Mouse (Mus musculus): ENCODE data around the gene Rab11fip5. TPM values are rescaled to one million over a fixed set of nuclear protein-coding genes. Genes with fewer than 3 reads are reported as not detected.

Rab11fip5 gene
- total RNA-seq, 2 experiments from 2014 or later: 51.7 to 54.1 TPM

DNA sequence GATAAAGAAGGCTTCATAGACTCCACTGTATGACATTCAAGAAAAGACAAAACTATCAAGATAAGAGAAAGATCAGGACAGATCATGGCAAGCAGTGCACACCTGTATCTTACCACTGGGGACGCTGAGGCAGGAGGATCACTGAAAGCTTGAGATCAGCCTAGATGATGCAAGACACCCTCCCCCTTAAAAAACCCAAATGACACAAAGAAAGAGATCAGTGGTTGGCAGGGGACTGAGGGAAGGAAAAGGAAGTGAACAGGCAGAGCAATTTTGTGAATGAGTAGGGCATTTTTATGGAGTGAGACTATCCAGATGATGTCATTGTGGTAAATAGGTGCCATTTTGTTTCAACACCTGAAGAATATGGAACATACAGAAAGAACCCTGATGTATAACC, 24.3 kb downstream of the Rab11fip5 start:
- DNase-seq: no peak
- intact Hi-C loops (cut with DNase I): no loop called here

- intact Hi-C loops (cut with DNase I): loop anchor here (5.0 kb wide), 1 partner anchor 43 kb away; no protein-coding TSS in a partner anchor
- DNase-seq: no peak
Measured at GRCm38 (mm10) chr6:85349246-85349645, 25.2 kb downstream of the Rab11fip5 start.

- intact Hi-C loops (cut with DNase I): loop anchor here (5.0 kb wide), 1 partner anchor 44 kb away; no protein-coding TSS in a partner anchor
- no peak for DNase-seq
Measured at GRCm38 (mm10) chr6:85348133-85348532, 26.3 kb downstream of the Rab11fip5 start.

DNA sequence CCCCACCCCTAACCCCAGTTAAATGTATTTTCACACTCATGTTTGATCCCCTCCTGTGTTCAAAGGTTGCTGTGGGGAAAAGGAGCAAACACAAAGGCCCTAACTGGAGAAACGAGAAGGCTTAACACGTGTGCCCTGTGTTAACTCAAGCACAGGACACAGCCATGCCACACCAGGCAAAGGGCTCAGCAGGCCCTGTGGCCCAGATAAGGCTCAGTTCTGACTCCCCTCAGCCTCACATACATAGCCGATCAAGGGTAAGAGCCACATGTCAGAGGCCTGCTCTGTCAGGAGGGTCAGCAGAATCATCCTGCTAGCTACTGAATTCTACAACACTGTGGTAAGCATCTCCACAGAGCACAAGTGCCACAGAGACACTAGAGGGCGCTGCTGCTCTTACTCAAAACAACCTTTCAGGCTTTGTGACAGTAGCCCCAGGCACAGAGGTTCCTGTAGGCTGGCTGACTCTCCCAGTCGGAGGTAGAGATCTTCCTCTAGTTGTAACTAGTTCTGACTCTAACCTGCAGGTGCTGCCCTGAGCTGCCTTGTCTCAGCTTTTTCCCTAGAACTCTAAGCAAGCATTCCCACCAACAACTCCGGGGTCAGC, 28.3 kb downstream of the Rab11fip5 start:
- peak; percentile 91 for DNase-seq
- intact Hi-C loops (cut with DNase I): loop anchor here (5.0 kb wide), 1 partner anchor 46 kb away; no protein-coding TSS in a partner anchor

DNA sequence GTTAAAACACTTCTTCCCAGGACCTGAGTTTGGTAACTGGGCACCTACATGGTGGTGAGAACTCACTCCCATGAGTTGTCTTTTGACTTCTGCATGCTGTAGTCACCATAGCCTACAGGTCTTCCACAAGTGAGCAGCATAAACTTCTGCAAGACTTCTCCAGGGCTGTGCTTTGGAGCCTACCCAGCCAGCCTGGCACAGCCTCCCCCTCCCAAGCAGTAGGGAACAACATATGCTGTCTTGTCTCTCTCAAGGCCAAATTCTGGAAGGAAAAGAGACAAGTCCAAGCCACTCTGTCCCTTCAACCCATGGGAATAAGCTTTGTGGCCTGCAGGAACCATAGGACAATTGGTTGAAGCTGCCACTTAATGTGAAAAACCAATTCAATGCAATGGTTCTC, 29.5 kb downstream of the Rab11fip5 start:
- DNase-seq: no peak
- intact Hi-C loops (cut with DNase I): loop anchor here (5.0 kb wide), 1 partner anchor 47 kb away; no protein-coding TSS in a partner anchor

GRCm38 (mm10) chr6:85343027-85343426, 31.4 kb downstream of the Rab11fip5 start:
- no peak for DNase-seq
- intact Hi-C loops (cut with DNase I): no loop called here

DNA sequence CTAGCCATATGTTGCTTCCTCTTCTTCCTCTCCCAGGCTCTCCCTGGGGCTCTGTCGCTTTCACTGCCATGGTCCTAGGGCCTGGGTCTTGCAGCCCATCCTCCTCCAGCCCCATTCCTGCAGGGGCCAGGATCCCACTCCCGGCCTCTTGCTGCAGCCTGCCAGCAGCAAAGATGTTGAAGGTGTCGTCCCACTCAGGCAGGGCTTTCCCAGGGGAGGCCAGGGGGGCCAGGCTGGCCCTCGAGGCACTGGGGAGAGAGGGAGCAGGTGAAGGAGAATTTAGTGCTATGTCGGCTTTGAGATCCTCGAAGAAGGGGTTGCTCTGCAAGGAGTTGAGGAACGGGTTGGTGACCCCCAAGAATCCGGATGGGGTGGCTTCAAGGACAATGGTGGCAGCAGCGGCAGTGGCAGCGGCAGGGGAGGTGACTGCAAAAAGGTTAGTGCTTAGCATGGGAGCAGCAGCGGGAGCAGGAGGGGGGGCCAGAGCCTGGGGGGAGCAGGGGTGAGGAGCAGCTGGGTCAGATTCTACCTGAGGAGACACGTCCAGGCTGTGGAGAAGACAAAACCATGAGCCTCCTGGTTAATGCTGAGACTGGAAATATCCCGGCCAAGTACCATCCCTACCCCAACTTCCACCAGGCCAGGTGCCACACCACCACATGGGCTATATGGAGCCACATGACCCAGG, 32.5 kb downstream of the Rab11fip5 start:
- intact Hi-C loops (cut with DNase I): no loop called here
- no peak for DNase-seq

DNA sequence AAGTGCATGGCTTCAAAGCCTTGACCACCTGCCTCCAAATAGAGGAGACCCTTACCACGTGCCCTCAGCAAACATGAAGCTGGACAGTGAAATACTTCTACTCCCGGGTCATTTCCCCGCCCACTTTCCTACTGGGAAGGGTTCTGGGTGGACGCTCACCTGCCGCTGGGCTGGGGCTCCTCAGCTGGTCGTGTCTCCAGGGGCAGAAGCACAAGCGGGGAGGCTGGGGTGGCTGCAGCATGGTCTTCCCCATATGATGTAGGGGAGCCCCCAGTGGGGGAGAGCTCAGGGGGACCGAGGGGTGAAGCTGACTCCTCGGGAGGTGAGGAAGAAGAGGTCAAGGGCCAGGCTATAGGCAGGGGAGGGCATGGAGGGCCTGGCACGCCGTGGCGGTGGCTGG, 34.2 kb downstream of the Rab11fip5 start:
- intact Hi-C loops (cut with DNase I): no loop called here
- DNase-seq: no peak

- intact Hi-C loops (cut with DNase I): loop anchor here (10.0 kb wide), 1 partner anchor 155 kb away; the partner anchor contains the start of gene Emx1
- peak; percentile 47 for DNase-seq
Measured at GRCm38 (mm10) chr6:85339273-85339901, 35.0 kb downstream of the Rab11fip5 start.

DNA sequence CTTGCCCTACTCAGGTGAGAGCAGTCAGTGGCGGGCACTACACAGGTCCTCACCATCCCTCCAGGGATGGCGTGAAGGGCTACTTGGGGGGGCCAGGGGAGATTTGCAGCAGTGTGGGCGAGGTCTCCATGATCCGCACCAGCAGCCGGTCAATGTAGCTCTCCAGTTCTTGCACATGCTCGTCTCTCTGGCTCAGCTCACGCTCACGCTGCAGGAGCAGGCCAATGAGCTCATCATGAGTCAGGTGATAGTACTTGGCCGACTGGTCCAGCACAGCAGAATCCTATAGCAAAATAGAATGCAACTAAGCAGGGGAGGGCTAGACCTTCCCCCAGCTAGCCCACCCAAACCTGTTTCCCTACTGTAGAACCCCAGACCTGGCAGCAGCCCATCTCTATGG, 37.5 kb downstream of the Rab11fip5 start:
- intact Hi-C loops (cut with DNase I): loop anchor here (10.0 kb wide), 1 partner anchor 152 kb away; the partner anchor contains the start of gene Emx1
- DNase-seq: no peak

DNA sequence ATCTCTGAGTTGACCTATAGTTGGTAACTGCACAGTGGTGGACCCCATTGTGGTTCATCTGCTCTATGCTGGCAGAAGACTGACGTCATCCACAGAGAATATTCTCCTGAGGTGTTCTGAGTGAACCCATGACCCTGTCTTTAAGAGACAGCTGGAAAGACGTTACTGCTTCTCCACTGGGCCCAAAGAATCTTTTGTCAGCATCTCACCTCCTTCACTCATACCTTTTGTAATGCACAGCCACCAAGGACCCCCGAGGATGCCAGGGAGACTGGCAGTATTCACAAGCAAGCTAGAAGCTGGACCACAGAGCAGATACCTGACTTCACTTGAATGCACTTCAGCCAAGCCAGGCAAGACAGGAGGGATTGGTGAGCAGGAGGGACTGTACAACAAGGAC, 39.1 kb downstream of the Rab11fip5 start:
- no peak for DNase-seq
- intact Hi-C loops (cut with DNase I): loop anchor here (10.0 kb wide), 1 partner anchor 151 kb away; the partner anchor contains the start of gene Emx1

GRCm38 (mm10) chr6:85334851-85335250, 39.6 kb downstream of the Rab11fip5 start:
- no peak for DNase-seq
- intact Hi-C loops (cut with DNase I): loop anchor here (10.0 kb wide), 1 partner anchor 150 kb away; the partner anchor contains the start of gene Emx1

DNA sequence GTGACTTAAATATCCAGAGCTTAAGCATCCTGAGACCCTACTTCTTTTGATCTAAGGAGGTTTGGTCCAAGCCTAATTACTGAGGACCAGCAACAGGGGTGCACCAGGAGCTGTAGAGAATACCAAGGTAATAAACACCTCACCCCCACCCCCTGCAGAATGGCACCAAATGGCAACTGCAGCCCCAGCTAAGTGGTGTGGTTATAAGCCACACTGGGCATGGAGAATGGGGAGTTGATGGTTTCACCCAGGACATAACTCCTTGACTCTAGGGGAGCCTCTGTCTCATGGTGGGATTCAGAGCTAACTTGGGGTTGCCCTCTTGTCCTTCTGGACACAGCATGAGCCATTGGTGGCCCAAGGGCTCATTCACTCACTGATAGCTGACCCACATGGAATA, 40.2 kb downstream of the Rab11fip5 start:
- intact Hi-C loops (cut with DNase I): loop anchor here (10.0 kb wide), 1 partner anchor 149 kb away; the partner anchor contains the start of gene Emx1
- DNase-seq: no peak

- DNase-seq: no peak
- intact Hi-C loops (cut with DNase I): loop anchor here (10.0 kb wide), 1 partner anchor 149 kb away; the partner anchor contains the start of gene Emx1
Measured at GRCm38 (mm10) chr6:85333732-85334131, 40.7 kb downstream of the Rab11fip5 start.

DNA sequence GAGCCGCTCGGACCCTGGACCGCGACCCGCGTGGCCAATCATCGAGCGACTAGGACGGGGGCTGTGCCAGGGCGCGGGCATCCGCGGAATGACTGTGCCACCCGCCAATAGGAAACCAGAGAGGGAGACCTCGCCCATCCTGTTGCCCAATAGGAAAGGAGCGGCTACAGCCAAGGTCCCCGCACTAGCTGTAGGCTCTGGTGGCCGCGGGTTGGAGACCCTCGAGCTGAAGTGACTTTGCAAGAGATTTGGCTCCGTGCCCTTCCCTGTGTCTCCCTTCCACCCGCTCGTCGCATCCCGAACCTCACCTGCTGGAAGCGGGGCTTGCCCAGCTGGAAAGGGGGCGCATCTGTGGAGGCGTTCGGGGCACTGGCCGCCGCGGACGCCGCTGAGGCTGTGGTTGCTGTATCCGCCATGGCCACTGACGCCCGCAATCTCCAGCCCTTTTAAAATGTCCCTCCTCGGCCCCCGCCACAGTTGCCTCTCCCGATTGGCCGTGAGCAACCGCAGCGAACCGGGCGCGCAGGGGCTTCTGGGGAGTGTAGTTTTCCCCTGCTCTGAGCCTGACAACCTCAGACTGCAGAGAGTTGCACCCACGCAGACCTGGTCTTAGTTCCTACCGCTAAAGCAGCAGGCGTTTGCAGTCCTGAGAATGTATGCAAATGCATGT, 41.3 kb downstream of the Rab11fip5 start, which contains the start of gene Sfxn5:
Sfxn5 (minus strand) TSS at position 423 of the 670 bp plus-strand sequence.
- intact Hi-C loops (cut with DNase I): loop anchor here (10.0 kb wide), 1 partner anchor 148 kb away; the partner anchor contains the start of gene Emx1
- peak; percentile 98 for DNase-seq

DNA sequence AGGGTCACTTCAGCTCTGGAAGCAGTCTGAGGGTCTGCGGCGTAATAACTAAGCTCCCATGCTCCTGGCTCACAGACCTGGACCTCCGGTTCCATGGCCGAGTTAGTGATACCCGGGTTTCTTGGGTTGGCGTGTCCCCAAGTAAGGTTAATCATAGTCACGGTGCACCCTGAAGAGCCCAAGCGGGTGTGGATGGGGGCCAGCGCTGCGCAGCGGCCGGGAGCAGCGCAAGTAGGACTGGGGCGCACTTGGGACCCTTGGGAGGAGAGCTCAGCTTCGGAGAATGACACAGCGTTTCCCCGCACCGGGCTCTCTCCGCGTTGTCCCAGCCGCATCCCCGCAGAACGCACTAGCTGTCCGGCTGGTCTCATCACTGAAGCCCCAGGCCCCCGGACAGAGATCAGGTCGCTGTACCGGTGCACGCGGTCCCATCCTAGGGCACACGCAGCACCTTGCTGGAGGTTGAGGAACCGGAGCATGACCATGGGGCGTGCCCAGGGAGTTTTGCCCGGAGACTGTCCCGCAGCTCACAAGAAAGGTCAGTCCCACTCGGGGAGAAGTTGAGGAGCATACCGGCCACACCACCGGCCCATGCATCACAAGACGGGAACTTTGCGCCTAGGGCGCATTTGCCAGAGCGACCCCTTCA, 42.0 kb downstream of the Rab11fip5 start:
- DNase-seq: no peak
- intact Hi-C loops (cut with DNase I): loop anchor here (10.0 kb wide), 1 partner anchor 148 kb away; the partner anchor contains the start of gene Emx1

GRCm38 (mm10) chr6:85331736-85332135, 42.7 kb downstream of the Rab11fip5 start:
- DNase-seq: no peak
- intact Hi-C loops (cut with DNase I): loop anchor here (10.0 kb wide), 1 partner anchor 147 kb away; the partner anchor contains the start of gene Emx1

DNA sequence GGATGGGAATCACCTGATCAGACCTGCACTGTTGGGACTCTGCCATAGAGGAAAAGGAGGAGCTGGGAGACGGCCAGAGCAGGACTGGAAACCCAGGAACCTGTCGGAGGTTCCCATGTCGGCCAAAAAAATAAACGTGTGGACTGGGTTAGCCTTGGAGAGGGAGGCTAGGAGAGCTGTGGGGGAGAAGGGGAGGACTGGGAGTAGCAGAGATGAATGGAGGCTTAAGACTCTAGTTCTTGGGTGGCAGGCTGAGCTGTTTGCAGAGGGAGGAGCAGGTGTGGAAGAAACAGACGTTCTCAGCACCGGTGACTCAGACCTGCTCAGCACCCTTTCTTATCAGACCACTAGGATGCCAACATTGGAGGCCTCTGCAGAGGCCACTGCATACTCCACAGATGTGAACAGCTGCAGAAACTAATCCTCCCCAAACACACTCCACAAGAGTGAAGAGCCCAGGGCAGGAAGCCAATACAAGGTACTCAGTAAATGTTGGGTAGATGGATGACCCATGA, 43.2 kb downstream of the Rab11fip5 start:
- intact Hi-C loops (cut with DNase I): loop anchor here (10.0 kb wide), 1 partner anchor 146 kb away; the partner anchor contains the start of gene Emx1
- DNase-seq: no peak

DNA sequence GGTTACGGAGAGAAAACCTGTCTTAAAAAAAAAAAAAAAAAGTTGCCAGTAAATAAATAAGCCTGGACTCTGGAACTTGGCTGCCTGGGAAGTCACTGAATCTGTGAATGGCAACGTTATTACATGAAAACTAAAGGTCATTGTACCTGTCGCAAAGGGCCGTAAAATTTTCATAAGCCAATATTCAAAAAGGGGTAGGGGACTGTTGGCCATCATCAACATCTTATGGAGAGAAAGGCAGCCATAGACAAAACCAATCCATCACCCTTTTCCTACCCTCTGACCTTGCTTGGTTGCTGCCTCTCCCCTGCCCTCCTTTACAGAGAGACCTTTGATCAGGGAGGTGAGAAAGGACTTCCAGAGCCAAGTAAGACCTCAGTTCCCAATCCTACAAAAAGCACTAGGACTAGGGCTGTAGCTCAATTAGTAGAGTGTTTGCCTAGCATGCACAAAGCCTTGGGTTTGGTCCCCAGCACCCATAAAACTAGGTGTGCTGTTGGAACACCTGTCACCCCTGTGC, 44.7 kb downstream of the Rab11fip5 start:
- intact Hi-C loops (cut with DNase I): loop anchor here (10.0 kb wide), 1 partner anchor 145 kb away; the partner anchor contains the start of gene Emx1
- no peak for DNase-seq
